Mouse (Mus musculus) NIH3T3 (cell line): Measurements from ENCODE around the gene Smndc1.

Experiments
- DNase-seq: peaks from one replicate; pipeline ENCODE4 v3.0.0-alpha.2; 2012; ENCODE audit warnings: low read depth

The Smndc1 gene

GRCm38 (mm10) chr19:53383336-53383735, 7.0 kb downstream of the Smndc1 start:
- no peak for DNase-seq

DNA sequence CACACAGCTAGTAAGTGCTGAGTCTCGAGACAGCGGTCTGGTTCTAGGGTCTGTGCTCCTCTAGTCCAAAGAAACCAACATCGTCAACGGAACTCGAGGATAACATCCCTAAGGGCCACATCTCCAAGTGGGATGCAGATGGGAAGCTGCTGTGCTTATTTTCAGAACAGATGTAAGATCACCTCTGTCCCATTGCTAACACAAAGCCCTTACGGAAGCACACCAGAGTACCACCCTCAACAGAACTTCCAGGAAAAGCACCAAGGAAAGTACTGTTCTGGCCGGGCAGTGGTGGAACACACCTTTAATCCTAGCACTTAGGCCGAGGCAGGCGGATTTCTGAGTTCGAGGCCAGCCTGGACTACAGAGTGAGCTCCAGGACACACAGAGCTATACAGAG, 12.0 kb downstream of the Smndc1 start:
- no peak for DNase-seq

- DNase-seq = no peak
Measured at GRCm38 (mm10) chr19:53377652-53378051, 12.7 kb downstream of the Smndc1 start.

DNA sequence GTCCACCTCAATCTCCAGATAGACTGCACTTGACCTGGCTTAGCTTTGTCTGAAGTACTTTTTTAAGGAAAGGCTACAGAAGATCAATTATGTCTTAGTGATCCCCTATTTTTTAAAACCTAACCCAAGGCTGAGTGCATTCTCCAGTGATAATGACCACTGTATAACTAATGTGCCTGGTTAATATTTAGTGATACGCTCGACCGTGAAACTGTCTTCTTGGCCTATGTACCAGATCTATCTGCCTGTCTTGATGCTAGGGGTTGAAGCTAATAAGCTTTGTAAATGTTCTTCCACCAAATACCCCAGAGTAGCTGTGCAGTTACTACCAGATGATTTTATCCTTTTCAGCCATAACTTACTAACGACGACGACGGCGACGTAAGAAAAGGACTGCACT, 14.6 kb downstream of the Smndc1 start:
- DNase-seq = no peak

DNA sequence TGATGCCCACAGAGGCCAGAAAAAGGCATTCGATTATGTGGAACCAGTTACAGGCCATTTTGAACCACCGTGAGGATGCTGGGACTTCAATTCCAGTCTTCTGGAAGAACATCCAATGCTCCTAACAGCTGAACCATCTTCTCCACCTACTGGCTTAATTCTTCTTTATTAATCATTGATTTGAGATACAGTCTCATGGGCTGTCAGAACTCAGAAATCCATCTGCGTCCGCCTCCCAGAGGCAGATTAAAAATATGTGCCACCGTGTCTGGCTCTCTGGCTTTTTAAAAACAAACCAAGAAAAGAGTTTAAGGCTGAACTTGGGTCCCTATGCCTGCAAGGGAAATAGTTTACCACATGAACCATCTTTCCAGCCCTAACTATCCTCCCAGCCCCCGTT, 15.1 kb downstream of the Smndc1 start:
- no peak for DNase-seq

DNA sequence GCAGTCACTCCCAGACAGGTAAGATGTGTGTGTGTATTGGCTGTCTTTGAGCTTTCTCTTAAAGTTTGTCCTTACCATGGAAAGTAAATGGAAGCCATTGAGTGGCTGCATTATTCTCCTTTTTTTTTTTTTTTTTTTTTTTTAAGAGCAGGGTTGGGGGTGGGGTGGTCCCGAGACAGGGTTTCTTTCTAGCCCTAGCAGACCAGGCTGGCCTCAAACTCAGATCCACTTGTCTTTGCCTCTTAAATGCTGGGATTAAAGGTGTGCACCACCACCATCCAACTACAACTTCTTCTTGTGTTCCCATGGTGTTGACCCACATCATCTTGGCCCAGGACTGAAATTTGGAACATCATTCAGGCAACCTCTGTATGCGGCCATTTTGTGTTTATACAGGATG, 16.8 kb downstream of the Smndc1 start:
- DNase-seq = no peak

DNA sequence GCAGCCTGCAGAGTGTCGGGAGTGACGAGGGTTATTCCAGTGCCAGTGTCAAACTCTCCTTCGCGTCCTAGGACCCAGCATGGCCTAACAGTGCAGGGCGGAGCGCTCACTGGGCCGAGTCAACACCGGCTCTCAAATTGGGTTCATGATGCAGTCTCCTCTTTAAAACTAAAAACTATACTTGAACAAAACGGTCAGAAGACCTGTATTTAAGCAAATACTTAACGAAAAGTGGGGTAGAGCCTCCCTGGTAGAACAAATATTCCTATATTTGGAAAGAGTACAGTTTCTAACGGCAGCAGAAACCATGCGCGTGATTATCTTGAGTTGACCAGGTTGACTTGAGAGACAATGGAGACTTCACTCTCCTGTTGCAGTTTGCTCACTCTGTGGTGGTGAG, 18.7 kb downstream of the Smndc1 start, which contains the start of gene Gm10197:
Gm10197 (minus strand) TSS at position 101 of the 400 bp plus-strand sequence.
- DNase-seq = no peak

- DNase-seq = no peak
Measured at GRCm38 (mm10) chr19:53370233-53370632, 20.1 kb downstream of the Smndc1 start.

GRCm38 (mm10) chr19:53369469-53370043, 20.8 kb downstream of the Smndc1 start:
- DNase-seq = peak; percentile 92

DNA sequence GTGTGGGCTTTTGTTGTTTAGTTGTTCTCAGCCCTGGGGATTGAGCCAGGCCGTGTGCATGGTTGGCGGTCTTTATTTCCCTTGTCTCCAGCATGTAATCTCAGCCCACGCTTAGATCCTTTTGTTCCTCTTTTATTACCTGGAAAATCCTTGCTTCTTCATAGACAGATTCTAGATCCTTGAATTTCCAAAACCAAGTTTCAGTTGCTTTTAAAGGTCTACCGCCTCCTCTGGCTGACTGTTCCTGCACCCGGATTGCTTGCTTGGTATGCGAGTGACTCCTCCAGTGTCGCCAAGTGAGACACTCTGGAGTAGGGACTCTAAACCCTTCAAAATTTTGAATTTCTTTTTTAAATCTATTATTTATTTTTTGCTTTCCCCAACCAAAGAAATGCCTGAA, 23.5 kb downstream of the Smndc1 start:
- no peak for DNase-seq

GRCm38 (mm10) chr19:53366057-53366775, 24.2 kb downstream of the Smndc1 start:
- no peak for DNase-seq

DNA sequence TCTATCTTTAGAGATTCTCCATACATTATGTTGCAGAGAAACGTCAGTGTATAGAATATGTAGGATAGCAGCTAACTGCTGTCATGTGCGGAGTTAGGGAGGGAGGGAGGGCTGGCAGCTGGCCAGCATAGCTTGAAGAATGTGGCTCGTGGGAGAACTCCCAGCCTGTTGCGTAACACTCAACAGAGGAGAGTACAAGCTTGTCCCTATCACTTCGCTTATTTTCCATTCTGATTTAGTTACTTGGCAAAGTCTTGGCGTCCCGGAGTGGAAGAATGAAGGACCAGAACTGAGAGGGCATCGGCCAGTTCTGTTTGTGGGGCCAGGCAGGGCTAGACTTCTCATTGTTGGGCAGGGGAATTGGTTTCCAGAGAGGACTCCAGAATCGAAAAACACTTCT, 25.4 kb downstream of the Smndc1 start:
- DNase-seq = peak; percentile 98

- no peak for DNase-seq
Measured at GRCm38 (mm10) chr19:53364551-53364950, 25.8 kb downstream of the Smndc1 start.

DNA sequence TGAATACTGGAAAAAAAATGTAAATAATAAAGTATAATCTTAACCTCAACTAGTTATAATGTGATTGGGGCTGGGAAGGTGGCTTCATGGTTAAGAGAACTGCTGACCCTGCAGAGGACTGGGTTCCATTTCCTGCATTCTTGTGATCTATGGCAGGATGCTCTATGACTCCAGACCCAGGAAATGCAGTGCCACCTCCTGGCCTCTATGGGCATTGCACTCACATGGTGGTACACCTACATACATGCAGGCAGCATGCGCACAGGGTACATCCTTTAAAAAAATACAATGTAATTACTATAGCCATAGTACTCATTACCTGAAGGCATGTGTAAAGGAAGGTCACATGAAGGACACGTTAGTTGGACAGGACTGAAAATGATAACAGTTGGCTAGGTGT, 27.4 kb downstream of the Smndc1 start:
- peak; percentile 58 for DNase-seq

DNA sequence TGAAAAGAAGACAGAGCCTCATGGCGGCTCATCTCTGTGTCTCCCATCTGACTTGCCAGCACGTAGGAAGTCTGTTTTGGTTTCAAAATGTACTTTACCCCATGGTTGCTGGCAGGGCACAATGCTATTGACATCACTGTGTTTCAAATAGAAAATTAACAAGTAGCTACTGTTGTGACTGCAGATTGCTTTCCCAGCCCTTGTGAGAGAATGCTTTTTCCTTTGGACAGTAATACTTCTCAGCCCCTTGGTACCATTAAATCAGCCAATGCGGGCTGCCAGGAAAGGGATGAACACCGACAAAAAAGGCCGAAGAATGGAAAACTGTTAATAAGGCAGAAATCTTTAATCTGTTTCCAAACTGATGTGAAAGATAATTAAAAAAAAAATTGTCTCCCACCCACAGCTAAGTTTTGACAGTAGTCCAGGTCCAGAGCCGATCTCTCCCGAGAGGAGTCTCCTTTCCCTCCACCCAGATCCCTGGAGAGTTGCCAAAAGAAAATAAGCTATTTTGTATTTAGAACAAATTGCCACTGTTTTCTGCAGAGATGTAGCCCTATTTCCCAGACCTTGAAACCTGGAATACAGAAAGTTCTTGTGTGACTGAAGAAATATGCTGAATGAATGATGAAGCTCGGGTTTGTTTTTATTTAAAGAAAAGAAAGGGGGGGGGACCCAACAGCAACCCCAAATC, 30.0 kb downstream of the Smndc1 start:
- DNase-seq = no peak

DNA sequence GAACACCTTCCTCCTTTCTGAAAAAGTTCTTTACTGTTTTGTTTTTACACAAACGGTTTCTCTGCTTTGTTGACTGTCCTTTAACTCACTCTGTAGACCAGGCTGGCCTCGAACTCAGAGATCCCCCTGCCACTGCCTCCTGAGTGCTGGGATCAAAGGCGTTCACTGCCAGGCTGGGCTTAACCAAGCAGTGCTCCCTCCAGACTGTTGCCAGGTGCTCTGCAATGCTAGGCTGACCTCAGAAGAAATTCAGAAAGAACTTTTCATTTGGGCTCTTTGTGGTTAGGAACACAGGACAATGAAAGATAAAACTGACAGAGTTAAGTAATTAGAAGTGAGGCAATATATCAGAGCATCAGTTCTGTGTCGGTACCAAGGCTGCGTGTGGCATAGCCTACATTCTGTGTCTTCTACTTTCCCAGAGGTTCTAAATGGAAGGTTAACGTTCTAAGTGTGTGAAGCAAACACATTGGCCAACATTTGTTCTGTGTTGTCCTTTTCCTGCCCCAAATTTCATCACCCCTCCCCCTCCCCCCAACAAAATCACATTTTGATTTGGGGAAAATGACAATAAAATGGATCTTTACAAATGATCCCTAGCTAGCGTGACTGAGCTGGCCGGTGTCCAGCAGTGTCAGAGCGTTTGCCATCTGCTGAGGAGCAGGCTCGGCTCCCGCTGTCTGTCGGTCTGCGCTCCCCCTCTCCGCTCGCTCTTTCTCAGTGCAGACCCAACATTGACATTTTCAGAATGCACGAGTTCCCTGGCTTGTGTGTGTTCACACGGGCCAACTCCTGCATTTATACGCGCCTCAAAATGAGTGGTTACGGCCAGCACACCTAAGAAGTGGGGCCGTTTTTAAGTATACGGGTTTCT, 31.0 kb downstream of the Smndc1 start:
- DNase-seq = no peak

GRCm38 (mm10) chr19:53355065-53355464, 35.3 kb downstream of the Smndc1 start:
- no peak for DNase-seq

DNA sequence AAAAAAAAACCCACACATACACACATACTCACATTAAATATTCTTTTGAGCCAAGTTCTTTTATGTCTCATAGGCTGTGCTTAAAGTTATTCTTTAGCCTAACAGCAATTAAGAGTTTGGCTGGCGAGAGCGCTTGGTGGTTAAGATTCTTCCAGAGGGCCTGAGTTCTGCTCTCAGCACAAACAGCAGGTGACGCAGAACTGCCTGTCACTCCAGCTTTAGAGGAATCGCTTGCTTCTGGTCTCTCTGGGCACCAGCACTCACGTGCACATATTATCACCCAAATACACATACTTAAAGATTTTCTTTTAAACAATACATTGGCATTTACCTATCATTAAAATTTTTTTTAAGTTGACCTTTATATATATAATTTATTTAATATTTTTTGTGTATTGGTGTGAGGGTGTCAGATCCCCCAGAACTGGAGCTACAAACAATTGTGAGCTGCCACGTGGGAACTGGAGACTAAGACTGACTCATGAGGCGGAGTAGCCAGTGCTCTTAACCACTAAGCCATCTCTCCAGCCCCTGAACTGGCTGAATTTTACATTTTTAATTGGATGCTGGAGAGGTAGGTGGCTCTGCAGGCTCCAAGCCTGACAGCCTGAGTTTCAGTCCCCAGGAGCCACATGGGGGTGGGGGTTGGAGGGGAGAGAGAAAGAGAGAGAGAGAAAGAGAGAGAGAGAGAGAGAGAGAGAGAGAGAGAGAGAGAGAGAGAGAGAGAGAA, 35.9 kb downstream of the Smndc1 start:
- DNase-seq = peak; percentile 57

- no peak for DNase-seq
Measured at GRCm38 (mm10) chr19:53353864-53354263, 36.5 kb downstream of the Smndc1 start.

DNA sequence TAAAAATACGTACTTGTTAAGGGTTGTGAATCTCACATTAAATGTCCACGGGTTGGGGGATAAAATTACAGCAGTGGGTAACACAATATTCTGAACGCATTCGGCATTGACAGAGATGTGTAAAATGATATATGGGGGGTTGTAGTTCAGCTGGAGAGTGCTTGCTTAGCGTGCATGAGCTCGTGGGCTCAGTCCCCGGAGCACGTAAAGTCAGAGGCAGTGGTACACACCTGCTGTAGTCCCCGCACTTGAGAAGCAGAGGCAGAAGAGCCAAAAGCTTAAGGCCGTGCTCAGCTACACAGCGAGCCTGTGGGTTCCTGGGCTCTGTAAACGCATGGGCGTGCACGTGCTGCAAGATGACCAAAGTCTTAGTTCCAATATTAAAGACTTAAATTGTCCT, 44.6 kb downstream of the Smndc1 start:
- DNase-seq = no peak

- DNase-seq = no peak
Measured at GRCm38 (mm10) chr19:53344062-53344461, 46.3 kb downstream of the Smndc1 start.
